Mouse (Mus musculus) bone marrow, adult 2 months (tissue): ENCODE data around the gene Rdh16. TPM values are rescaled to one million over a fixed set of nuclear protein-coding genes. Genes with fewer than 3 reads are reported as not detected.

Experiments used
- H3K27ac ChIP-seq: fragments of 200-500 bp; 2 replicates; pipeline ENCODE4 v1.5.1; 2012; ENCODE audit warnings: low read depth, mild to moderate bottlenecking, control low read depth, inconsistent platforms, low read length; ENCODE audit not compliant: control insufficient read depth, poor library complexity, insufficient read depth
- H3K4me1 ChIP-seq: fragments of 200-500 bp; 2 replicates; pipeline ENCODE4 v1.6.1; 2011; ENCODE audit warnings: low read length; ENCODE audit not compliant: control insufficient read depth, insufficient read depth
- H3K4me3 ChIP-seq: fragments of 200-500 bp; replicated peaks from 2 replicates; pipeline ENCODE3; 2011; ENCODE audit warnings: mild to moderate bottlenecking, low read depth, low read length, control low read depth; ENCODE audit not compliant: control insufficient read depth
- CTCF ChIP-seq: fragments of 200-500 bp; IDR thresholded peaks from 2 replicates; pipeline ENCODE4 v1.5.1; 2011; ENCODE audit warnings: low read length, control low read depth; ENCODE audit not compliant: control insufficient read depth, insufficient read depth
- POLR2A ChIP-seq: fragments of 200-500 bp; IDR thresholded peaks from 2 replicates; pipeline ENCODE4 v1.6.1; 2011; ENCODE audit warnings: low read depth, mild to moderate bottlenecking, control low read depth, low read length, borderline replicate concordance; ENCODE audit not compliant: control insufficient read depth
- WGBS: fragments of 180-500 bp; shearing (Covaris S2); methylation state at CpG from one replicate; pipeline ENCODE4 v1.1.7; 2018; 5-methylcytosine and 5-hydroxymethylcytosine counted together
- polyA plus RNA-seq: library from polyadenylated mRNA; stranded (reverse); fragments of >200 nt; gene quantifications from 2 replicates; pipeline ENCODE4 v1.2.4, GENCODE M21; 2011; ENCODE audit warnings: low replicate concordance; ENCODE audit not compliant: missing spikeins, insufficient read depth, insufficient read length

Rdh16 gene
- polyA plus RNA-seq, 1 experiment: 0.62 TPM

- no peak overlapping the region for H3K4me3 ChIP-seq
- TF ChIP-seq POLR2A (no peak), CTCF (no peak)
- H3K27ac ChIP-seq: no peak overlapping the region
- H3K4me1 ChIP-seq: no peaks in the 10 kb centered on the region
Observed at GRCm38 (mm10) chr10:127856376-127856775, 55.4 kb downstream of the Rdh16 start.

GRCm38 (mm10) chr10:127864931-127865330 lies 64.0 kb downstream of the Rdh16 start:
- no peak overlapping the region for H3K4me3 ChIP-seq
- TF ChIP-seq POLR2A: no peak
- no peak for TF ChIP-seq CTCF
- no peak overlapping the region for H3K27ac ChIP-seq
- H3K4me1 ChIP-seq: no peaks in the 10 kb centered on the region

GRCm38 (mm10) chr10:127866232-127866631 lies 65.3 kb downstream of the Rdh16 start, which contains the start of gene Rdh16f2:
Rdh16f2 (plus strand) TSS chr10:127866474.
- Histone ChIP-seq H3K4me3 (no peak within 1 kb of the TSS), H3K27ac (no peak within 1 kb of the TSS), H3K4me1 (no peaks in the 10 kb centered on the region)
- no peak for TF ChIP-seq POLR2A
- TF ChIP-seq CTCF: no peak
- 79% methylated on average over 3 of the region's 3 CpGs for WGBS

- WGBS: 76% methylated on average over 4 of the region's 4 CpGs
- Histone ChIP-seq H3K4me3 (no peak overlapping the region), H3K4me1 (no peaks in the 10 kb centered on the region), H3K27ac (no peak overlapping the region)
- TF ChIP-seq CTCF: no peak
- no peak for TF ChIP-seq POLR2A
Observed at GRCm38 (mm10) chr10:127872484-127872883, 71.5 kb downstream of the Rdh16 start.

GRCm38 (mm10) chr10:127877681-127878080 lies 76.7 kb downstream of the Rdh16 start:
- TF ChIP-seq POLR2A (no peak), CTCF (no peak)
- H3K4me3 ChIP-seq: no peak overlapping the region
- H3K27ac ChIP-seq: no peak overlapping the region
- 61% methylated on average over 2 of the region's 2 CpGs for WGBS
- H3K4me1 ChIP-seq: no peaks in the 10 kb centered on the region

GRCm38 (mm10) chr10:127878262-127879057 lies 77.5 kb downstream of the Rdh16 start:
- H3K4me1 ChIP-seq: no peaks in the 10 kb centered on the region
- no peak overlapping the region for H3K4me3 ChIP-seq
- H3K27ac ChIP-seq: no peak overlapping the region
- TF ChIP-seq CTCF (no peak), POLR2A (no peak)
- WGBS: 61% methylated on average over 3 of the region's 3 CpGs

- TF ChIP-seq POLR2A (no peak), CTCF (no peak)
- no peak overlapping the region for H3K4me3 ChIP-seq
- no peak overlapping the region for H3K27ac ChIP-seq
- 72% methylated on average over 3 of the region's 3 CpGs for WGBS
- H3K4me1 ChIP-seq: no peaks in the 10 kb centered on the region
Observed at GRCm38 (mm10) chr10:127879155-127879688, 78.3 kb downstream of the Rdh16 start.

GRCm38 (mm10) chr10:127881041-127881440 lies 80.1 kb downstream of the Rdh16 start:
- H3K27ac ChIP-seq: no peak overlapping the region
- TF ChIP-seq POLR2A (no peak), CTCF (no peak)
- no peaks in the 10 kb centered on the region for H3K4me1 ChIP-seq
- 93% methylated on average over 4 of the region's 4 CpGs for WGBS
- H3K4me3 ChIP-seq: no peak overlapping the region
